Comparison of ENCODE assay signal across 8 mouse cellular contexts in the genomic region with DNA sequence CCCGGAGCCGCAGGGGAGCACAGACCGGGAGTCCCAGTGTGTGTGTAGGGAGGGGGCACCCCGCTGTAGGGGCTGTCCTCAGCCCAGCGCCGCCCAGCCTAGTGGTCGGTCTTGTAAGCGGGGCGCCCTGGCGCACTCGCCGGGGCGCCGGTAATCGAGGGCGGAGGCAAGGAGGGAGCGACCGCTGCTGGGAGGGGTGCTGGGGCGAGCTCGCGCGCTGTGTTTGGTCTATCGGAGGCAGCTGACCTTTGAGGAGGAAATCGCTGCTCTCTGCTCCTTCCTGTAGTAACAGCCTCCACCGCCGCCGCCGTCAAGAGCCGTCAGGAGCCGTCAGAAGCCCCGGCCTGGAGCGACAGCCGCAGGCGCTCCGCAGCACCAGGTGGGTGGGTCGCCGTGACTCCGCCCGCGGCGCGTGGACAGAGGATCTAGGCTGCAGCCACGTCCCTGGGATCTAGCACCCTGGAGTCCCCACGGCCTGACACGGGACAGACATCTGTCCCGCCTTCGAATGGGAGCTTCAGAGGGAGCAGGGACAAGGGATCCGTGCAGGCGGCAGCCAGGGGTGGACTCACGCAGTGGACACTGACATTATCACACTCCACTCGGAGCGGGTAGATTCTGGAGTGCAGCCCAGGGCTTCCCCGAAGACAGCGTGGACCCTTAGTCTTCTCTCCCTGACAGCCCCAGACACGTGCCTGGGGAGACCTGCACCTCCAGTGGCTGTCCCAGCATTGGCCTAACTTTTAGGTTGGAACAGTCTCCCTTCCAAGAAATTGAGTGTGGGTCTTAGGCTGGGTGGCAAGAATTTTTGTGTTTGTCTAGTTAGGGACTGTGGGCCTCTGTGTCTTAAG. TPM values are rescaled to one million over a fixed set of nuclear protein-coding genes. Genes with fewer than 3 reads are reported as not detected.
DNase-seq lines count a peak whose midpoint lies in the region; ATAC-seq and TF ChIP-seq lines count a peak whose summit lies in the region.

No protein-coding gene starts in this region.

- peak overlapping the region; percentile 32 for H3K9ac ChIP-seq in ES-Bruce4 (ENCODE audit: low read depth, poor library complexity, severe bottlenecking)
- peak overlapping the region; percentile 47 for H3K9ac ChIP-seq in forebrain, embryonic 14.5 days (ENCODE audit: low read length)

- no peak for TF ChIP-seq EP300 in ES-Bruce4 (IDR thresholded peaks at IDR 0.05; ENCODE audit: insufficient read depth, low read depth, low read length)

- no peak overlapping the region for H3K27ac ChIP-seq in ES-Bruce4 (ENCODE audit: insufficient read depth, low read length)
- peak overlapping the region; percentile 32; the same call in 1 of the 2 replicates for H3K27ac ChIP-seq in bone marrow macrophage, adult 2 months (ENCODE audit: insufficient read depth, low read depth, low read length)
- H3K27ac ChIP-seq in forebrain, embryonic 14.5 days (ENCODE audit: low read depth, low read length): no peak overlapping the region

- peak overlapping the region; percentile 51 for H3K4me2 ChIP-seq in forebrain, embryonic 14.5 days (ENCODE audit: low read length)

- no peaks in the 10 kb centered on the region for H3K27me3 ChIP-seq in ES-Bruce4 (ENCODE audit: control insufficient read depth, insufficient read depth, low read length, poor library complexity, severe bottlenecking)
- peaks cover 34% of the 10 kb centered on the region for H3K27me3 ChIP-seq in forebrain, embryonic 14.5 days (replicated peaks; ENCODE audit: control insufficient read depth, insufficient read depth, low read length)

- H3K36me3 ChIP-seq in ES-Bruce4 (ENCODE audit: control insufficient read depth, insufficient read depth, low read length, poor library complexity, severe bottlenecking): no peaks in the 10 kb centered on the region
- no peaks in the 10 kb centered on the region for H3K36me3 ChIP-seq in forebrain, embryonic 14.5 days (ENCODE audit: control insufficient read depth, insufficient read depth, low read length)

- peak; percentile 28 for DNase-seq in forebrain, embryonic 14.5 days (ENCODE audit: low spot score)
- DNase-seq in heart, postnatal 4 days: peak; percentile 88
- DNase-seq in layer of hippocampus, adult 9-11 months: peak; percentile 63
- peak; percentile 93 for DNase-seq in lung, postnatal 25 days (ENCODE audit: low spot score)
- DNase-seq in ovary, postnatal 36 days (ENCODE audit: low spot score): peak; percentile 87
- DNase-seq in thymus, postnatal 4 days: peak; percentile 89

- no peak for TF ChIP-seq POLR2A in ES-Bruce4 (IDR thresholded peaks at IDR 0.05; ENCODE audit: insufficient read depth, low read length)
- TF ChIP-seq POLR2A in bone marrow macrophage, adult 2 months (IDR thresholded peaks at IDR 0.05; ENCODE audit: borderline replicate concordance, low read depth, low read length): no peak; the same call in 1 of the 2 replicates

- peak overlapping the region; percentile 42 for H3K4me3 ChIP-seq in ES-Bruce4 (ENCODE audit: low read depth, low read length)
- peak overlapping the region; percentile 67 for H3K4me3 ChIP-seq in bone marrow macrophage, adult 2 months (ENCODE audit: insufficient read depth, low read length)
- peak overlapping the region; percentile 33 for H3K4me3 ChIP-seq in forebrain, embryonic 14.5 days (ENCODE audit: low read depth, low read length)

- 4% methylated on average over 52 of the region's 55 CpGs for WGBS in forebrain, embryonic 14.5 days

- no peaks in the 10 kb centered on the region for H3K9me3 ChIP-seq in ES-Bruce4 (replicated peaks; ENCODE audit: control insufficient read depth, insufficient read depth, low read length, poor library complexity, severe bottlenecking)
- H3K9me3 ChIP-seq in forebrain, embryonic 14.5 days (replicated peaks; ENCODE audit: control insufficient read depth, low read length): no peaks in the 10 kb centered on the region

- 0 out of 2 replicates have a peak, but pooled peaks have one; percentile 48 for ATAC-seq in forebrain, embryonic 14.5 days

- no peak for TF ChIP-seq CTCF in ES-Bruce4 (IDR thresholded peaks at IDR 0.05; ENCODE audit: low read depth, low read length)
- no peak for TF ChIP-seq CTCF in bone marrow macrophage, adult 2 months (IDR thresholded peaks at IDR 0.05; ENCODE audit: low read depth, low read length)

- H3K4me1 ChIP-seq in ES-Bruce4 (ENCODE audit: control insufficient read depth, insufficient read depth, low read length): no peaks in the 10 kb centered on the region
- peaks cover 15% of the 10 kb centered on the region for H3K4me1 ChIP-seq in bone marrow macrophage, adult 2 months (ENCODE audit: control insufficient read depth, insufficient read depth, low read length)
- H3K4me1 ChIP-seq in forebrain, embryonic 14.5 days (ENCODE audit: control insufficient read depth, insufficient read depth, low read length): no peaks in the 10 kb centered on the region

RNA-seq across cellular contexts. Expression of a gene that starts 1.3 kb away (rescaled TPM):
- 3.6 and 4.4 TPM in 2 replicates for polyA plus RNA-seq in ES-Bruce4 (2011; ENCODE audit: insufficient read depth, insufficient read length, low read depth, missing spikeins)
- polyA plus RNA-seq in bone marrow macrophage, adult 2 months (2012; ENCODE audit: insufficient read depth, insufficient read length, missing spikeins): 16.3 and 20.7 TPM in 2 replicates
- polyA plus RNA-seq in forebrain, embryonic 14.5 days (2014; fragmentation: Nextera tagmentation; extraction: Ambion mirVana): 0.69 and 0.96 TPM in 2 replicates
- 10 to 100 TPM; 15.7 to 17.4 TPM for total RNA-seq in heart, postnatal 4 days (2021)

RNA-seq across cellular contexts. Expression of a gene that starts 9.9 kb away (rescaled TPM):
- 7.3 and 7.6 TPM in 2 replicates for polyA plus RNA-seq in ES-Bruce4 (2011; ENCODE audit: insufficient read depth, insufficient read length, low read depth, missing spikeins)
- polyA plus RNA-seq in bone marrow macrophage, adult 2 months (2012; ENCODE audit: insufficient read depth, insufficient read length, missing spikeins): 30.8 and 30.9 TPM in 2 replicates
- polyA plus RNA-seq in forebrain, embryonic 14.5 days (2014; fragmentation: Nextera tagmentation; extraction: Ambion mirVana): 10.9 and 11.4 TPM in 2 replicates
- total RNA-seq in heart, postnatal 4 days (2021): 10 to 100 TPM; 45.4 to 52.4 TPM

Comparison
In these comparisons a context has a peak if more than half of its experiments do, and no peak if none do; other contexts are left out.
1. DNase-seq: peak in every context shown above with its lines; median percentile 93 in lung, postnatal 25 days; 89 in thymus, postnatal 4 days; 88 in heart, postnatal 4 days; 87 in ovary, postnatal 36 days; 63 in layer of hippocampus, adult 9-11 months; 28 in forebrain, embryonic 14.5 days.